Mouse (Mus musculus) bone marrow, adult 2 months (tissue): Measurements from ENCODE around the gene Ak2.

Source experiments
- CTCF ChIP-seq: fragments of 200-500 bp; IDR thresholded peaks from 2 replicates; pipeline ENCODE4 v1.5.1; 2011; ENCODE audit warnings: low read length, control low read depth; ENCODE audit not compliant: control insufficient read depth, insufficient read depth
- POLR2A ChIP-seq: fragments of 200-500 bp; IDR thresholded peaks from 2 replicates; pipeline ENCODE4 v1.6.1; 2011; ENCODE audit warnings: low read depth, mild to moderate bottlenecking, control low read depth, low read length, borderline replicate concordance; ENCODE audit not compliant: control insufficient read depth

GRCm38 (mm10) chr4:129050365-129050764, 58.6 kb downstream of the Ak2 start:
- TF ChIP-seq POLR2A (no peak), CTCF (no peak)
